Mouse (Mus musculus) heart, embryonic 14.5 days (tissue): ENCODE results near the gene Myrip. TPM values are rescaled to one million over a fixed set of nuclear protein-coding genes. Genes with fewer than 3 reads are reported as not detected.

Source experiments
- ATAC-seq: fragments of 200-750 bp; cut with Nextera tagmentation; 2 replicates; pipeline ENCODE4 v1.8.0; 2017; ENCODE audit warnings: low read depth, moderate TSS enrichment; ENCODE audit not compliant: insufficient number of reproducible peaks, insufficient read depth, low FRiP score
- H3K27ac ChIP-seq, 2 experiments: fragments of 200-500 bp in 1 of 2; fragments of 300-500 bp in 1 of 2; sonication (generic) in 1 of 2; replicated peaks in 1 of 2; 2 replicates each; pipeline ENCODE4 v1.5.1; 2012 to 2014; ENCODE audit warnings: low read depth in 2 of 2, low read length in 2 of 2, control low read depth in 1 of 2, mild to moderate bottlenecking in 1 of 2, mixed read lengths in 1 of 2; ENCODE audit not compliant: control insufficient read depth in 1 of 2, insufficient read depth in 1 of 2
- H3K27me3 ChIP-seq: fragments of 300-500 bp; sonication (generic); 2 replicates; pipeline ENCODE4 v1.6.1; 2014; ENCODE audit warnings: mild to moderate bottlenecking, low read length, control low read depth; ENCODE audit not compliant: control insufficient read depth, insufficient read depth
- H3K36me3 ChIP-seq: fragments of 300-500 bp; sonication (generic); 2 replicates; pipeline ENCODE4 v1.6.1; 2014; ENCODE audit warnings: mild to moderate bottlenecking, control low read depth, low read length, mixed read lengths; ENCODE audit not compliant: control insufficient read depth, insufficient read depth
- H3K4me1 ChIP-seq, 2 experiments: fragments of 200-500 bp in 1 of 2; fragments of 300-500 bp in 1 of 2; sonication (generic) in 1 of 2; 2 replicates each; pipeline ENCODE4 v1.6.1; 2012 to 2014; ENCODE audit warnings: low read length in 2 of 2, control low read depth in 1 of 2, mixed read lengths in 1 of 2; ENCODE audit not compliant: control insufficient read depth in 2 of 2, insufficient read depth in 2 of 2
- H3K4me2 ChIP-seq: fragments of 300-500 bp; sonication (generic); 2 replicates; pipeline ENCODE4 v1.6.1; 2014; ENCODE audit warnings: mild to moderate bottlenecking, low read length
- H3K4me3 ChIP-seq, 2 experiments: fragments of 200-500 bp in 1 of 2; fragments of 300-500 bp in 1 of 2; sonication (generic) in 1 of 2; 2 replicates each; pipeline ENCODE4 v1.5.1; 2012 to 2014; ENCODE audit warnings: low read length in 2 of 2, mild to moderate bottlenecking in 2 of 2, control low read depth in 1 of 2, low read depth in 1 of 2, moderate library complexity in 1 of 2; ENCODE audit not compliant: control insufficient read depth in 1 of 2, insufficient read depth in 1 of 2
- H3K9ac ChIP-seq: fragments of 300-500 bp; sonication (generic); 2 replicates; pipeline ENCODE4 v1.6.1; 2014; ENCODE audit warnings: mild to moderate bottlenecking, low read length
- H3K9me3 ChIP-seq: fragments of 300-500 bp; sonication (generic); 2 replicates; pipeline ENCODE4 v1.6.1; 2016; ENCODE audit warnings: low read length, control low read depth; ENCODE audit not compliant: control insufficient read depth
- whole genome bisulfite sequencing: fragments of 180-500 bp; shearing (Covaris S2); extraction: QIAGEN DNeasy Blood & Tissue Kit; methylation state at CpG from one replicate; pipeline ENCODE4 v1.1.7; 2014; 5-methylcytosine and 5-hydroxymethylcytosine counted together
- polyA plus RNA-seq: library from polyadenylated mRNA; unstranded; fragments of >200 nt; fragmentation: Nextera tagmentation; extraction: Ambion mirVana; gene quantifications from 2 replicates; pipeline ENCODE4 v1.2.1, GENCODE M21; 2014

Myrip gene
- polyA plus RNA-seq, 1 experiment from 2014 or later: 0.46 TPM

DNA sequence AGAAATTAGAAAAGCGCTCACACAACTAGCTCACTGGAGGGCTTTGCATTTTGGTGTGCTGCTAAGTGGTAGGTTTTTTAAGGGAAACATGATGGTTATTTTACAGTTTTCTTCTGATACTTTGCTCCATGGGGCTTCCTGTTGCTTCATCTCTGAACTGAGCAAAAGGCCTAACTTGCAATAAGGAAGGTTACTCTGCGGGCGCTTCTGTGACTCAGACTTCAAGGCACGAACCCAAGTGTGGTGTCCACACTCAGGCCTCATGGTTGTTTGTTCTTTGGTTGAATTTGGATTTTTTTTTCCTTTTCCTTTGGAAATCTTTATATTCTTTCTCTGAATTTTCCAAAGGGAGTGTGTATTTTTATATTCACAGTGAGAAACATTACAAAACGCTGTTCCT lies 114.8 kb downstream of the Myrip start:
- H3K27ac ChIP-seq: no peak overlapping the region
- H3K4me1 ChIP-seq: no peaks in the 10 kb centered on the region
- WGBS: 88% methylated on average over 5 of the region's 5 CpGs

DNA sequence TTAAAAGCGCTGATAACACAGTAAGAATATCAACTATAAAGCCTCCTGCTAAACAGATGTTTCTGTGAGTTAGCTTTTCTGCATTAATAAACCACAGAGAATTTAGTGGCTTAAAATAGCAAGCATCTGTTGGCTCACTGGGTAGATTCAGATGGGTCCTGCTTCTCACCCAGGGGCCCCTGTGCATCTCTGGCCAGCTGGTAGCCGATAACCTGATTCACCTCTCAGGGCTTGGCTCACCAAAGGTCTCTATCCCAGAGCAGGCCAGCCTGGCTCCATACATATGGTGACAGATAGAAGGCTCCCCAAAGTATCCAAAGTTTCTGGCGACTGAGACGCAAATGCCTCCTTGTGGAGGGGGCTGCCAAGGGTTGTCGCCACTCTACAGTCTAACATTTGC lies 115.4 kb downstream of the Myrip start:
- H3K36me3 ChIP-seq: no peaks in the 10 kb centered on the region
- H3K4me2 ChIP-seq: no peak overlapping the region
- no peaks in the 10 kb centered on the region for H3K27me3 ChIP-seq
- no peak for ATAC-seq
- no peaks in the 10 kb centered on the region for H3K4me1 ChIP-seq
- 73% methylated on average over 5 of the region's 5 CpGs for WGBS
- no peak overlapping the region for H3K9ac ChIP-seq
- no peaks in the 10 kb centered on the region for H3K9me3 ChIP-seq
- no peak overlapping the region for H3K4me3 ChIP-seq
- no peak overlapping the region for H3K27ac ChIP-seq

More for the DNA sequence above, 114.8 kb downstream of the Myrip start:
- Histone ChIP-seq H3K9ac (no peak overlapping the region), H3K4me2 (no peak overlapping the region), H3K36me3 (no peaks in the 10 kb centered on the region), H3K27me3 (no peaks in the 10 kb centered on the region), H3K4me3 (no peak overlapping the region), H3K9me3 (no peaks in the 10 kb centered on the region)
- no peak for ATAC-seq

- H3K36me3 ChIP-seq: no peaks in the 10 kb centered on the region
- H3K27me3 ChIP-seq: no peaks in the 10 kb centered on the region; the same call in 1 of the 2 replicates
- no peak overlapping the region for H3K27ac ChIP-seq
- H3K4me3 ChIP-seq: no peak overlapping the region
- 76% methylated on average over 7 of the region's 7 CpGs for WGBS
- no peak overlapping the region for H3K4me2 ChIP-seq
- no peak overlapping the region for H3K9ac ChIP-seq
- no peak for ATAC-seq
- no peaks in the 10 kb centered on the region for H3K9me3 ChIP-seq
- no peaks in the 10 kb centered on the region for H3K4me1 ChIP-seq
These were observed 117.3 kb downstream of the Myrip start for GRCm38 (mm10) chr9:120418582-120418981.

DNA sequence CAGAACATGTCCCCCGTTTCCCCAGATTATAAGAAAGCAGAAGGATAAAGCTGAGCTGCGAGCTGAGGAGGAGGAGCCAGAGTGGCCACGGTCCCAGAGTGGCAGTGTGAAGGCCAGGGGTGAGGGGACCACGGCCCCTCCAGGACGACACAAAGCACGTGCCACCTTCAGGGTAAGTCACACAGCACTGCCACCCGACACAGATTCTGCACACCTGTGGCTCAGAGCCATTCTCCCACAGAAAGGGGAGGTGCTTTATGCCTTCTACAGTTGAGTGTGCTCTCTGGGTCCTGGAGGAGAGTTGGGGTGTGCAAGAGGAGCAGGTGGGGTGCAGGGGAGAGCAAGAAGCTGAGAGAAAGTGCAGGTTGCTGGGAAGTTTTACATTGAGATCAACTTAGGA lies 123.3 kb downstream of the Myrip start:
- WGBS: 74% methylated on average over 7 of the region's 7 CpGs

DNA sequence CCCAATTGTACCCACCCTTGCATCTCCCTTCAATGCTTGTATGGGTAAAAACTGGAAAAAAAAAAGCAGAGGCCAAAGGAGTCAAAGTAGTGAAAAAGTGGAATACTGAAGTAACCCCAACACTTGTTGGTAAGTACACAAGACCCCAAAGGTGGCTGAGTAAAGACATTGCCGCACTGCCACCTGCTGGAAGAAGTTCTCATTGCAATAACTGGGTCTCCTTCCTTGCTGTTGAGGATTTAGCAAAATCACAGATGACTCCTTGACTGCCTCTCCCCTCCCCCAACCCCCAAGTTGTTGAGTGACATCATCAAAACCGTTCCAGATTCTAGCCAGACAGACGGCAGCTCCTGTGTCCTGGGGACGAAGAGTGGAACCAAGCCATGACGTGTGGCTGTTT lies 124.5 kb downstream of the Myrip start:
- no peak for ATAC-seq
- H3K4me2 ChIP-seq: no peak overlapping the region
- no peaks in the 10 kb centered on the region; the same call in 1 of the 2 replicates for H3K27me3 ChIP-seq
- H3K9me3 ChIP-seq: no peaks in the 10 kb centered on the region
- 33% methylated on average over 5 of the region's 5 CpGs for WGBS
- no peak overlapping the region for H3K9ac ChIP-seq
- H3K36me3 ChIP-seq: no peaks in the 10 kb centered on the region
- no peak overlapping the region for H3K4me3 ChIP-seq
- H3K27ac ChIP-seq: no peak overlapping the region
- H3K4me1 ChIP-seq: no peaks in the 10 kb centered on the region

More for the DNA sequence above, 123.3 kb downstream of the Myrip start:
- Histone ChIP-seq H3K36me3 (no peaks in the 10 kb centered on the region), H3K9ac (no peak overlapping the region), H3K27ac (no peak overlapping the region), H3K4me1 (no peaks in the 10 kb centered on the region), H3K9me3 (no peaks in the 10 kb centered on the region), H3K27me3 (no peaks in the 10 kb centered on the region; the same call in 1 of the 2 replicates), H3K4me3 (no peak overlapping the region), H3K4me2 (no peak overlapping the region)
- no peak for ATAC-seq

DNA sequence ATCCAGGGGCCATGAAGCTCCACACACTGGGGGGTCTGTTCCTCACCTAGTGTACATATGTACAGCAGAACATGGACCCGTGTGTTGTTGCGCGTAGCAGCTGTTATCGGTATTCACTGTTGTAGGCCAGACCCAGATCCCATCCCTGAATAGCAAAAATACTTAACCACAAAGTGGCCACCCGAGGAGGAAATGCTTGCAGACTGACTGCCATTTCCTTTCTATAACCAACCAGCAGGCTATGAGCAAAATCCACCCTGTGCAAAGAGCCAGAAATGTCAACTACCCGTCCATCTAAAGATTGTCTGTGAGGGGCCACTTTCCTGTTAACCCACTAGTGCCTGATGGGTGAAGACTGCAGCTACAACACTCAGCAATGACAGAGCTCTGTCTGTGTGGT lies 126.9 kb downstream of the Myrip start:
- H3K27me3 ChIP-seq: no peaks in the 10 kb centered on the region; the same call in 1 of the 2 replicates
- H3K36me3 ChIP-seq: no peaks in the 10 kb centered on the region
- no peak overlapping the region for H3K9ac ChIP-seq
- no peak overlapping the region for H3K4me2 ChIP-seq
- H3K4me1 ChIP-seq: no peaks in the 10 kb centered on the region
- no peak overlapping the region for H3K27ac ChIP-seq
- ATAC-seq: no peak
- 49% methylated on average over 6 of the region's 6 CpGs for WGBS
- no peak overlapping the region for H3K4me3 ChIP-seq
- no peaks in the 10 kb centered on the region for H3K9me3 ChIP-seq

- Histone ChIP-seq H3K4me1 (no peaks in the 10 kb centered on the region), H3K9ac (no peak overlapping the region), H3K4me3 (no peak overlapping the region), H3K27ac (no peak overlapping the region), H3K4me2 (no peak overlapping the region), H3K9me3 (0 out of 2 replicates have a peak, but pooled peaks cover 3% of the 10 kb centered on the region), H3K27me3 (no peaks in the 10 kb centered on the region), H3K36me3 (no peaks in the 10 kb centered on the region)
- 32% methylated on average over 8 of the region's 8 CpGs for WGBS
- ATAC-seq: no peak
These were observed 132.4 kb downstream of the Myrip start for GRCm38 (mm10) chr9:120433747-120434146.

- no peak for ATAC-seq
- WGBS: 57% methylated on average over 8 of the region's 8 CpGs
- Histone ChIP-seq H3K4me1 (no peaks in the 10 kb centered on the region), H3K27me3 (no peaks in the 10 kb centered on the region), H3K9me3 (0 out of 2 replicates have a peak, but pooled peaks cover 3% of the 10 kb centered on the region), H3K36me3 (no peaks in the 10 kb centered on the region), H3K9ac (no peak overlapping the region), H3K4me2 (no peak overlapping the region), H3K4me3 (no peak overlapping the region), H3K27ac (no peak overlapping the region)
These were observed 134.5 kb downstream of the Myrip start for GRCm38 (mm10) chr9:120435841-120436240.
